Mouse (Mus musculus) right cerebral cortex, postnatal 36 days (tissue): ENCODE measurements around the gene Hspa5.
"Not testable (repeated sequence)": the region's sequence is repeated elsewhere in the genome, so short reads cannot be mapped to it uniquely, and the experiment has no call there.

Experiments used
- DNase-seq, 2 experiments: peaks; one replicate each; pipeline ENCODE4 v3.0.0; 2022; ENCODE audit warnings: low spot score in 2 of 2, mixed read lengths in 1 of 2

The Hspa5 gene

DNA sequence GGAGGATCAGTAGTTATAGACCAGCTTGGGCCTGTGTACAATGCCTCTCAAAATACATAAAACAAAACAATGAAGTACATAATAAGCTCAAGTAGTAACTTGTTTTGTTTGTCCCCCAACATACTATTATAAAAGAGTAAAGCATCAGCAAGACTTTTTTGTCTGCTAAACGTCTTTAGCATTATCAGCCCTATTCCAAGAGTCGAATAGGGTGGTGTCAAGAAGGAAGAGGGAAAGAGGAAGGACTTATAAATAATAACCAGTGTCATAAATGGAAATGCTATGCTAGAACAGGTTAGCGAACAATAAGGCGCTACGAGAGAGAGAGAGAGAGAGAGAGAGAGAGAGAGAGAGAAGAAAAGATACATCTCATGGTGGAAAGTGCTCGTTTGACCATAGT, 819 bp upstream of the Hspa5 start:
- no peak for DNase-seq

DNA sequence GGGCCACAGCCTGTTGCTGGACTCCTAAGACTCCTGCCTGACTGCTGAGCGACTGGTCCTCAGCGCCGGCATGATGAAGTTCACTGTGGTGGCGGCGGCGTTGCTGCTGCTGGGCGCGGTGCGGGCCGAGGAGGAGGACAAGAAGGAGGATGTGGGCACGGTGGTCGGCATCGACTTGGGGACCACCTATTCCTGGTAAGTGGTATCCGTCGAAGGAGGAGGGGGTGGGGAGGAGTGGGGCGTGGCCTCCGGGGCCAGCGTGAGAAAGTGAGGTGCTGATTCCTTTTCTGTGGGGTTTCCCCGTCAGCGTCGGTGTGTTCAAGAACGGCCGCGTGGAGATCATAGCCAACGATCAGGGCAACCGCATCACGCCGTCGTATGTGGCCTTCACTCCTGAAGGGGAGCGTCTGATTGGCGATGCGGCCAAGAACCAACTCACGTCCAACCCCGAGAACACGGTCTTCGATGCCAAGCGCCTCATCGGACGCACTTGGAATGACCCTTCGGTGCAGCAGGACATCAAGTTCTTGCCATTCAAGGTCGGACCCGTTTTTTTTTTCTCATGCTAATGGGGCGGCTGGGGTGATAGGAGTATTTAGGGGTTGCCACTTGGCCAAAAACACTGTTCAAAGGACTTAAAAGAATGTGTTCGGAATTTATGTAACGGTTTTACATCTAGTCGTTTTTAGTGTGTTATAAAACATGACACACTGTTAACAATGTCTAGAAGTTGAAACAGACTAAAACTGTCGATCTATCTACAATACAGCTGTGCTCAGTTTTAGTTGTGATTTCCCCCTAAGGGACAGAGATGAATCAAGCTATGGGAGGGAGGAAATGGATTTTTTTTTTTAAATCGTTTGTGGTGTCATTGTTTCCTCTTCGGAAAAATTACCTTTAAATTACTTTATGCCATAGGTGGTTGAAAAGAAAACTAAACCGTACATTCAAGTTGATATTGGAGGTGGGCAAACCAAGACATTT, 774 bp downstream of the Hspa5 start:
- DNase-seq = peak in 1 of 2 experiments; percentile 20

DNA sequence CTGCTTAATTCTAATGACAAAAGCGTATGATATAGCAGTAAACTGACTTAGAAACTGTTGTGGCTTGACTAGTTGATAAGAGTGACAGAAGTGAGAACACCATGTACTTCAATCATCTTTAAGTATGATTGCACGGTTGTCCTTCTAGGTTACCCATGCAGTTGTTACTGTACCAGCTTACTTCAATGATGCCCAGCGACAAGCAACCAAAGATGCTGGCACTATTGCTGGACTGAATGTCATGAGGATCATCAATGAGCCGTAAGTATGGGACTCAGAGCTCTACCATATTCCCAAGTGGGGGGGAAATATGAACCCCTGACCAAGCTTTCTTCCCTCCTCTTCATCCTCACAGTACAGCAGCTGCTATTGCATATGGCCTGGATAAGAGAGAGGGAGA, 1.9 kb downstream of the Hspa5 start:
- DNase-seq = no peak

DNA sequence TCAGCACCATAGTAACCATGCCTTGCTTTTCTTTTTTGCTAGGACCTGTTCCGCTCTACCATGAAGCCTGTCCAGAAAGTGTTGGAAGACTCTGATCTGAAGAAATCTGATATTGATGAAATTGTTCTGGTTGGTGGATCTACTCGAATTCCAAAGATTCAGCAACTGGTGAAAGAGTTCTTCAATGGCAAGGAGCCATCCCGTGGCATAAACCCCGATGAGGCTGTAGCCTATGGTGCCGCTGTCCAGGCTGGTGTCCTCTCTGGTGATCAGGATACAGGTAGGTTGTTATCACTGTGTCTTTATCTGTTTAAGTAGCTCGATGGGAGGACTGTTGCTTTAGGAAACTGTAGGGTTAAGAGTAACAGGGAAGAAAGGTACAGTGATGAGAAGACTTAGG, 2.7 kb downstream of the Hspa5 start:
- no peak for DNase-seq

DNA sequence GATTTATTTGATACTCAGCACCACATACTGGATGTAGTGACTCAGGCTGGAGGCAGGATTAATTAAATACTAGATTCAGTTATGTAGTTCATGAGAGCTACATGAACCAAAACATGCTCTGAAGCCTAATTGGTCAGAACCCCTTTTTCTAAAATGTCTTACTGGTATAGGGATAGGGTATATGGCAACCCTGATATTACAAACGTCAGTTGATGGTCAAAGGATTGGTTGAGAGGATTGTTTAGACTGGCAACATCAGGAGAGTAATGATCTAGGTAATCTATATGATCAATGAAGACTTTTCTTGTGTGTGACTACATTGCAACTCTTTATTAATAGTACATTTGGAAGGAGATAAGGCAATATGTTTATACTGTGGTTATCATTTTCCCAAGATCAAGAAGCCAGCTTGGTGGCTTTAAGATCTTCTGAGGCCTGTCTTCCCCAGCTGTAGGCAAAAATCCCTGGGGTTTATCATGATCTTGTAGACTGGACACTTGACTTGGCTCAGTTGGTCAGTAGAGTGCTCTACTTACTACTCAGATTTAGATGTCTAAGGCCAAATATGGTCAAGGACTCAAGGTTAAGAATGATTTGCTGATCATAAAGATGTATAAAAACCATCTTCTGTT, 5.6 kb downstream of the Hspa5 start:
- DNase-seq = no peak

DNA sequence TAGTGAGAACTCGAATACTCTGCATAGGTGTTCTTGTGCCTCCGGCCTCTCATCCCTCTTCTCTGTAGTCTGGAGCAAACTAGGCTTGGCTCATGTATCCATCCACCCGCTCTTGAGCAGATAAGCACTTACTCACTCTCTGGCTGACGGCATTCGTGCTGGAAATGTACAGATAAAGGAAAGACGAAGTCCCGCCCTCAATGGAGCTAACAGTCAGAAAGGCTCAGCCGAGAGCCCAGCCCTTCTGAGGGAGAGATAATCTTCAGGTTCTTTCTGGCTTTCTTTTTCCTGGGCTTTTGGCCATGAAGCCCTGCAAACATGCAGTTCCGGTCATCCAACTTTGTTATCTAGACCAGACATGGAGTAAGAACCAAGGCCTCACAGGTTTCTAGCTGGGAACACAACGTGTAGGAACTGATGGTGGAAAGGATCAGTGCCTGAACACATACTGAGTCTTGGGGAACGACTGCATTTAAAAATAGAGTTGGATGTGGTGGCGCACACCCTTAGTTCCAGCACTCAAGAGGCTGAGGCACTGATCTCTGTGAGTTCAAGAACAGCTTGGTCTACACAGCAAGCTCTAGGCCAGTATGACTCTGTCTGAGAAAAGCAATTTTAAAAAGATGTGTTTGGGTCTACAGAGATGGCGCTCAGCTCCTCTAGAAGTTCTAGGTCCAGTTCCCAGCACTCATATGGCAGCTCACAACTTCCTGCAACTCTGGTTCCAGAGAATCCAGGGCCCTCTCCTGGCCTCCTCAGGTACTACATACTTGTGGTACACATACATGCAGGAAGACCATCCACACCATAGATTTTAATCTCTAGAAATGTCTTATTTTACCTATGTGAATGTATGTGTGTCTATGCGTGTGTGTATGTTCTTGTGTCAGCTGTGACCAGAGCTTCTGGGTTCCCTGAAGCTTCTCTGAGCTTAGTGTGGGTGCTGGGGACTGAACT, 11.6 kb downstream of the Hspa5 start:
- DNase-seq = no peak

- no peak for DNase-seq
These were observed 12.3 kb downstream of the Hspa5 start for GRCm38 (mm10) chr2:34784085-34784484.

DNA sequence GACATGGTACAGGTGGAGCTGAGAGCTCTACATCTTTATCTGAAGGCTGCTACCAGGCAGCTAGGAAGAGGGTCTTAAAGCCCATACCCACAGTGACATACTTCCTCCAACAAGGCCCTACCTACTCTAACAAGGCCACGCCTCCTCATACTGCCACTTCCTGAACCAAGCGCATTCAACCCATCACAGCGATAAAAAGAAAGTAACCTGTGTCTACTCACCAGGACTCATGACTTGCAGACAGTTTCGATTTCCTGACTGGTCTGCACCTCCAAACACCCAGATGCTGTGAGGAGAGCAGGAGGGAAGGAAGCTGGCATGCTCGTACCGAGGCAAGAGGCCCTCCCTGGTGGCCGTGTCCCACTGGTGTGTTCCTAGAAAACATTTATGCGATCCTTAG, 18.5 kb downstream of the Hspa5 start:
- no peak for DNase-seq

DNA sequence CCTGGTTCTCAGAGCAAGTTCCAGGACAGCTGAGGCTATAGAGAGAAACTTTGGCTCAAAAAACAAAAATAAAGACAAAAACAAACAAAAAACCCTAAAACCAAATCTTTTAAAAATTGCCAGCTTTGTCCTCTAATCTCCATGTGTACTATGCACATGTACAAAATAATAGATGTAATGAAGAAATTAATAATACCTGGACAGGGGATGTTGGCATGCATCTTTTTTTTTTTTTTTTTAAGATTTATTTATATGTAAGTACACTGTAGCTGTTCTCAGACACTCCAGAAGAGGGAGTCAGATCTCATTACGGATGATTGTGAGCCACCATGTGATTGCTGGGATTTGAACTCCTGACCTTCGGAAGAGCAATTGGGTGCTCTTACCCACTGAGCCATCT, 20.8 kb downstream of the Hspa5 start:
- DNase-seq = not testable (repeated sequence)

GRCm38 (mm10) chr2:34794511-34794910, 22.7 kb downstream of the Hspa5 start:
- DNase-seq = no peak

DNA sequence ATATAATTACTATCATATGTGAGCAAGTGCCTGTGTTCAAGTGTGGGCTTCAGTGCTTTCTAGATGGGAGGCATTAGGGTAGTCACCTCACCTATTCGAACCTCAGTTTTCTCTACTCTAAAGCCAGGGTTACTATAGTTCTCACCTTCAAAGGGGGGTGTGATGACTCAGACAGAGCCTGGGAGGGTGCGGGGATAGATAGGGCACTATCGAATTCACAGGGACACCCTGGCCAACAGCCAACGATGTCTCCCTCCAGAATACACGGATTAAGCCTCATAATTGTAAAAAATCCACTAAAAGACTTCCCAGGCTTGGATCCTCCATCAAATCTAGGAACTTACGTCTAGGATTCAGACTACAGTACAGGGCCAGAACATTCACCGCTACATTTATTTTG, 23.7 kb downstream of the Hspa5 start:
- DNase-seq = no peak

DNA sequence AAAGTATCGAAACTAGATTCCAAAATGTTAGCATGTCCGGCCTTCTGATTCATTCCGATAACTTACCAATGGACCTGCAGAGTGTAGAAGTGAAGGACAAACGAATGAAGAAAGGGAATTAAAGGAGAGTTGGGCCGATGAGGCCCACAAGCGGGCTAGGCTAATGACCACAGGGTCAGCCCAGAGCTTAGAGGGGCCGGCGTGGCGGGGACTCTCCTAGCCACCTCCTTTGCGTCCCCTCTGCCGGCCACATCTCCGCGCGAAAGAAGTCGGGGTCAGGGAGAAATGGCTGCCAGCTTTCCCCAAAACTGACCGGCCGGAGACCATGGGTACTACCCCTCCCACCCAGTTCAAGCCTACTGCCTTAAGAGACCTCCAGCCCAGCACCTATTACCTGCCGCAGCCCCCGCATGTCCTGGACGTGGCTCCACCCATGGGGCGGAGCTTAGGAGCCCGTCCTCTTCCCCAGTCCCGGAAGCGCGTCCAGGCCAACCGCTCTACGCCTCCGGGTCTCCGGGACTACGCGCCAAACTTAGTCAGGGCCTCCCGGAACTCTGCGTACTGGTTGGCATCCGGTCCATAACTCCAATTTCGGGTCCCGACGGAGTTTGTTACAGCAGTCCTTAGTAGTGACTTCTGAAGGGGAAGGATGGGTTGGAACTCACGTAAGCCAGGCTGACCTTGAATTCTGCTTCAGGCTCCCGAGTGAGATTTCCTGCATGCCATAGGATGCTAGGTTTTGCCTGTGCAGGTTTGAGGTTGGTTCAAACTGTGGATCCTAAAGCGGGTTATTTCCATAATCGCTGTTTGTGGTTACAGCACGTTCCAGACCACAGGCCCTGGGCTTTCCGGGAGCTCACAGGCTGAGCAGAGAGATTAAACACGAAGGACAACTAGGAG, 27.8 kb downstream of the Hspa5 start, which contains the start of gene Rabepk:
TSS of gene Rabepk (minus strand) at position 556 of the 900 bp plus-strand sequence.
- peak; percentile 60 to 74 for DNase-seq

- no peak for DNase-seq
These were observed 28.6 kb downstream of the Hspa5 start for GRCm38 (mm10) chr2:34800371-34800770.

GRCm38 (mm10) chr2:34801516-34802482, 30.0 kb downstream of the Hspa5 start:
- DNase-seq = peak; percentile 98 to 99

- DNase-seq = not testable (repeated sequence)
These were observed 30.9 kb downstream of the Hspa5 start for GRCm38 (mm10) chr2:34802565-34803245.

DNA sequence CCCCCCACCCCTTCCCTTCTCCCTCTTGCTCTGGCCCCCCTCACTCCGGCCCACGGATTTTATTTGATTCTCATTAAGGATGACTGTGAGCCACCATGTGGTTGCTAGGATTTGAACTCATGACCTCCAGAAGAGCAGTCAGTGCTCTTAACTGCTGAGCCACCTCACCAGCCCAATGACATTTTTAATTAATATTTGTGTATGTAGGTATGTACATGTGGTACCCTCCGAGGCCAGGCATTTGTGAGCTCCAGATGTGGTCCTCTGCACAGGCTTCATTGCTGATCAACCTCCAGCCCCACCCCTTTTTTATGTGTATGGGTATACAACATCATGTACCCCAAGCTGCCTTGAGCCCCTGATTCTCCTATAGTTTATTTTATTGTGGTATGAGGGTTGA, 32.0 kb downstream of the Hspa5 start:
- DNase-seq = no peak

DNA sequence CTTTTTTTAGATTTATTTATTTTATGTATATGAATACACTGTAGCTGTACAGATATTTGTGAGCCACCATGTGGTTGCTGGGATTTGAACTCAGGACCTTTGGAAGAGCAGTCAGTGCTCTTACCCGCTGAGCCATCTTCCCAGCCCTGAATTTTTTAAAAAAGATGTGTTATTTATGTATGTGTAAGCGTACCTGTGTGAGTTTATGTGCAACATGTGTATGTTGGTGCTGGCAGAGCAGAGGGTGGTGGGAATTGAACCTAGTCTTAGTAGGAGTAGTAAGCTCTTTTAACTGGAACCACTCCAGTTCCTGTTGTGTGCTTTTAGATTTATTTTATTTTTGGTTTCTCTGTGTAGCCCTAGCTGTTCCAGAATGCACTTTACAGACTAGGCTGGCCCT, 32.4 kb downstream of the Hspa5 start:
- no peak for DNase-seq

DNA sequence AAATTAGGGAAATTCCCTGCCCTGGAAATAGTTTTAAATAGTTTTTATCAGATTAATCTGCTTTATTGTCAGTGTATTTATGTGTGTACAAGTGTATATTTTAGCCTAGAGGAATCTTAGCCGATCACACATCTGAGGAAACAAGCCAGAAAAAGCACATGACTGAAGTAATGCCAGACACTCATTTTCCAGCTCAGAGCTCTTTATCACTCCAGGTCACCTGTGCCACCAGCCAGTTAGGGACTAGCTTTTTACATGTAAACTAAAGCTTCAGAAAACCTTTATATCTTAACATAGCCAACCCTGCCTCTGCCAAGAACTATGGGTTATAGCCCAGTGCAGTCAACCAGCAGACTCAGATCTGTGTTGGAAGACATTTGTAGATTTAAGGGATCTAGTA, 33.0 kb downstream of the Hspa5 start:
- DNase-seq = no peak

DNA sequence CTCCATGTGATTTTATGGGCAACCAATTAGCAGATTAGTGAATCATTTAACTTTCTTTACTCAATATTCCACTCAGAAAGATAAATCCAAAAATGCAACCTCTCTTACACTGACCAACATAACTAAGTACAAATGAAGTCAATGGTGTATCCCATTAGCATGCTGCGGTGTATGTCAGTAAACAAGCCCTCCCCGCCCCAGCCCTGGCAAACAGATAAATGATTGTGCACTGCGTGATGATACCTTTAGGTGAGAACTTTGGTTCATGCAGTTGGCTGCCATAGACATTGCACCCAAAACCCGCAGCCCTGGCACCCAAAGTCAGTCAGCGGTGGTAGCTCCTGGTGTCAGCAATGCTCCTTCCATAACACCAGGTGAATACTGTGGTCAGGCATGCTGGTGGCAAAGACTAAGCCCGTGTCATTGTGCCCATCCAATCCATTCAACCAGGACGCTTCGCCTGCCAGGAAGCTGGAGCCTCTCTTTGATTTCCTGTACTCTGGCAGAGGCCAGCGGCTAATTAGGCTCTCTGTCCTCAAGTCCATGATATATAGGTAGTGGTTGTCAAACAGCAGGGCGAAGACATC, 33.7 kb downstream of the Hspa5 start:
- DNase-seq = no peak
